Mouse (Mus musculus): ENCODE data around the gene Ipo9. TPM values are rescaled to one million over a fixed set of nuclear protein-coding genes. Genes with fewer than 3 reads are reported as not detected.

Ipo9 gene
- polyA plus RNA-seq, 1 experiment: 61.5 TPM

DNA sequence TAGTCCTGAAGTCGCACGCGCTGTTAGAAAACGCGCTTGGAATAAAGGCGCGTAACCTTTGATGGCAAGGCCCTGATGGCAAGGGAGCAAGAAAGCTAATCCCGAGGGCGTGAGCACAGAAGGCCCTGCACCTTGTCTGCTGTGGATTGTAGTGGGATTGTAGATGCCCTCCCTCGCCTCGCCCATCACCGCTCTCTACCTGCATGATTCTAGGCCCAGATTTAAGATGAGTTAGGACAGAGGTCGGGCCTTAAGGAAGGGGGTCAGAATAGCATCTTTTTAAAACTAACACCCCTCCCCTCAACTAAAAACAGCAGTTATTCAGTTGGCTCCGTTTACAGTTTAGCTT is 344 bp upstream of the Ipo9 start:
- Histone ChIP-seq H3K79me2 (ENCODE audit: control insufficient read depth, insufficient read depth) (peaks cover 47% of the 10 kb centered on the region), H3K4me3 (ENCODE audit: insufficient read depth, poor library complexity, severe bottlenecking) (peak overlapping the region; percentile 86)

DNA sequence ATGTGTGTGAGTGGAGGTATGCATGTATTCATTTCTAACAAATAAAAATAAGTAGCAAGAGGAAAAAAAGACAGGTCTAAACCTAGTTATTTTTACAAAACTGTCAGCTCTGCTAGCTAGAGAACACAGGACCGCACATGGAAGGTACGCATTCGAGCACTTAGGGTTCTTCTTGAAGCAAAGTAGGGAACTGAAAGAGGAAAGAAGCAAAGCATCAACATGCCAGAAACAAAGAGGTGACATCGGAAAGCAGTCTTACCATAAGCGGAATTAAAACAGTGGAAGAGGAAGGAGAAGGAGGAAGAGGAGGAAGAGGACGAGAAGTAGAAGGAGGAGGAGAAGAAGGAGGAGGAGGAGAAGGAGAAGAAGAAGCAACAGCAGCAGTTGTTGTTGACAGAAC is 2.9 kb downstream of the Ipo9 start:
- Histone ChIP-seq H3K4me3 (ENCODE audit: insufficient read depth, poor library complexity, severe bottlenecking) (no peak overlapping the region), H3K79me3 (ENCODE audit: low read depth) (peaks cover 78% of the 10 kb centered on the region), H3K79me2 (ENCODE audit: control insufficient read depth, insufficient read depth) (peaks cover 79% of the 10 kb centered on the region), H3K36me3 (ENCODE audit: control insufficient read depth, insufficient read depth) (peaks cover 47% of the 10 kb centered on the region), H3K27me3 (ENCODE audit: control insufficient read depth, insufficient read depth, insufficient read length) (no peaks in the 10 kb centered on the region), H3ac (ENCODE audit: control insufficient read depth, insufficient read length, low read depth) (no peak overlapping the region)
- TF ChIP-seq MYOD1 (IDR thresholded peaks at IDR 0.05; ENCODE audit: control insufficient read depth, insufficient read length, low read depth): no peak

More for the DNA sequence above, 344 bp upstream of the Ipo9 start:
- Histone ChIP-seq H3K79me3 (ENCODE audit: low read depth) (peaks cover 45% of the 10 kb centered on the region), H3K27me3 (ENCODE audit: control insufficient read depth, insufficient read depth, insufficient read length) (no peaks in the 10 kb centered on the region), H3K36me3 (ENCODE audit: control insufficient read depth, insufficient read depth) (peaks cover 14% of the 10 kb centered on the region), H3ac (ENCODE audit: control insufficient read depth, insufficient read length, low read depth) (peak overlapping the region; percentile 98)
- no peak for TF ChIP-seq MYOG (IDR thresholded peaks at IDR 0.05; ENCODE audit: control insufficient read depth, extremely low read depth, insufficient read length)
- TF ChIP-seq MAX (IDR thresholded peaks at IDR 0.05): no peak
- TF ChIP-seq FOSL1 (IDR thresholded peaks at IDR 0.05; ENCODE audit: insufficient read depth, low read length, poor library complexity, severe bottlenecking): no peak
- TF ChIP-seq CEBPB (IDR thresholded peaks at IDR 0.05; ENCODE audit: low read depth): no peak
- no peak for TF ChIP-seq CTCF (IDR thresholded peaks at IDR 0.05; ENCODE audit: control insufficient read depth, insufficient read depth, insufficient read length)
- TF ChIP-seq MYOD1 (IDR thresholded peaks at IDR 0.05; ENCODE audit: control insufficient read depth, insufficient read length, low read depth): no peak
- TF ChIP-seq USF1 (IDR thresholded peaks at IDR 0.05; ENCODE audit: low read depth): no peak

DNA sequence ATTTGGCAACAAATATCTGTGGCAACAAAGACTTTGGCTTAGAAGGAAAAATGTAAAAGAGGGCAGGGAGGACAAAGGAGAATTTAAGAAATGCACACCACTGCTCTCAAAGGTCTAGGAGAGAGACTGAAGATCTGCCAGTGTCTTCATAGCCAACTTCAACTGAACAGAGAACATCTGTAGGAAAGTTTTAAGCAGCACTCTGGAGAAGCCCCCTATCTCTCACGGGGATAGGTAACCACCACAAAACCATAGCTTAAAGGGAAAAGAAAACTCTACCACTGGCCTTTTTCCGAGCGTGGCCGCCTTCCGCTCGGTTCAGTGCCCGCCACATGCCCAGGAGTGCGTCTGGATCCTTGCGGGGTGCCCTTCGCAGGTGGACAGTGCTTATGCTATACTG is 3.7 kb downstream of the Ipo9 start:
- H3K79me2 ChIP-seq (ENCODE audit: control insufficient read depth, insufficient read depth): peaks cover 87% of the 10 kb centered on the region
- H3K27me3 ChIP-seq (ENCODE audit: control insufficient read depth, insufficient read depth, insufficient read length): no peaks in the 10 kb centered on the region
- no peak for TF ChIP-seq CEBPB (IDR thresholded peaks at IDR 0.05; ENCODE audit: low read depth)
- TF ChIP-seq USF1 (IDR thresholded peaks at IDR 0.05; ENCODE audit: low read depth): no peak
- no peak for TF ChIP-seq MYOG (IDR thresholded peaks at IDR 0.05; ENCODE audit: control insufficient read depth, extremely low read depth, insufficient read length)
- TF ChIP-seq CTCF (IDR thresholded peaks at IDR 0.05; ENCODE audit: control insufficient read depth, insufficient read depth, insufficient read length): no peak
- no peak for TF ChIP-seq FOSL1 (IDR thresholded peaks at IDR 0.05; ENCODE audit: insufficient read depth, low read length, poor library complexity, severe bottlenecking)
- no peak for TF ChIP-seq MYOD1 (IDR thresholded peaks at IDR 0.05; ENCODE audit: control insufficient read depth, insufficient read length, low read depth)
- TF ChIP-seq MAX (IDR thresholded peaks at IDR 0.05): no peak
- H3ac ChIP-seq (ENCODE audit: control insufficient read depth, insufficient read length, low read depth): no peak overlapping the region
- H3K36me3 ChIP-seq (ENCODE audit: control insufficient read depth, insufficient read depth): peaks cover 51% of the 10 kb centered on the region
- H3K79me3 ChIP-seq (ENCODE audit: low read depth): peaks cover 85% of the 10 kb centered on the region
- no peak overlapping the region for H3K4me3 ChIP-seq (ENCODE audit: insufficient read depth, poor library complexity, severe bottlenecking)

DNA sequence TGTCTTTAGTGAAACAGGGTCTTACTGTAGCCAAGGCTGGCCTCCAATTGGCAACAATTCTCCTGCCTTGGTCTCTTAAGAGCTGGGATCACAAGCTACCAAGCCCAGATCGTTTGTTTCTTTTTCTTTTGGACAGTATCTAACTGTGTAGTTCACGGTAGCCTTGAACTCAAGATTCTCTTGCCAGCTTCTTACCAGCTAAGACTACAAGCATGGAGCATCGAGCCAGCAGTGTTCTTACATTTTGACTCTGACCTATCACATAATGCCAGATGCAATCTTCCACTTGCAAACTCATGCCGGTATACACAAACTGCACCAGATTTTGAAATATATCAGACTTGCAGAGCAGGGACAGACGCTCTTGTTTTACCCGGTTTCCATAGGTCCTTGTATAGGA is 7.5 kb downstream of the Ipo9 start:
- H3K4me3 ChIP-seq (ENCODE audit: insufficient read depth, poor library complexity, severe bottlenecking): no peak overlapping the region
- peaks cover 76% of the 10 kb centered on the region for H3K79me3 ChIP-seq (ENCODE audit: low read depth)
- no peak for TF ChIP-seq CTCF (IDR thresholded peaks at IDR 0.05; ENCODE audit: control insufficient read depth, insufficient read depth, insufficient read length)
- TF ChIP-seq MYOD1 (IDR thresholded peaks at IDR 0.05; ENCODE audit: control insufficient read depth, insufficient read length, low read depth): no peak
- TF ChIP-seq CEBPB (IDR thresholded peaks at IDR 0.05; ENCODE audit: low read depth): no peak
- no peak for TF ChIP-seq MYOG (IDR thresholded peaks at IDR 0.05; ENCODE audit: control insufficient read depth, extremely low read depth, insufficient read length)
- TF ChIP-seq FOSL1 (IDR thresholded peaks at IDR 0.05; ENCODE audit: insufficient read depth, low read length, poor library complexity, severe bottlenecking): no peak
- no peak for TF ChIP-seq MAX (IDR thresholded peaks at IDR 0.05)
- no peak for TF ChIP-seq USF1 (IDR thresholded peaks at IDR 0.05; ENCODE audit: low read depth)
- H3K36me3 ChIP-seq (ENCODE audit: control insufficient read depth, insufficient read depth): peaks cover 83% of the 10 kb centered on the region
- H3K27me3 ChIP-seq (ENCODE audit: control insufficient read depth, insufficient read depth, insufficient read length): no peaks in the 10 kb centered on the region
- peaks cover 86% of the 10 kb centered on the region for H3K79me2 ChIP-seq (ENCODE audit: control insufficient read depth, insufficient read depth)
- no peak overlapping the region for H3ac ChIP-seq (ENCODE audit: control insufficient read depth, insufficient read length, low read depth)

DNA sequence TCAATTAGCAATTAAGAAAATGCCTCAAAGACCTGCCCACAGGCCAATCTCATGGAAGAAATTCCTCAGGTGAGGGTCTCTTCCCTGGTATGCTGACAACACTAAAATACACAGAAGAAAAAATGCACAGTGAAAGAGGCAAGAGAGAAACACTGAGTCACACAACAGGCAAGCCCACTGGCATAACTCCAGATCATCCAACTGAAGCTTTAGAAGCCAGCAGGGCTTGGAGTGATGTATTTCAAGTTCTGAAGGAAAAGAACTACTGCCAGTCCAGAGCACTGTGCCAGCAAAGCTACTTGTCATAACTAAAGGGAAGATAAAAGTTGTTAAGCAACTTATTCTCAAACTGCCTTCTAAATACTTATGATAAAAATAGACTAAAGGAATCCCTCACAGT is 16.3 kb downstream of the Ipo9 start:
- Histone ChIP-seq H3K79me3 (ENCODE audit: low read depth) (peaks cover 18% of the 10 kb centered on the region), H3K4me3 (ENCODE audit: insufficient read depth, poor library complexity, severe bottlenecking) (no peak overlapping the region), H3K36me3 (ENCODE audit: control insufficient read depth, insufficient read depth) (peaks cover 82% of the 10 kb centered on the region), H3K79me2 (ENCODE audit: control insufficient read depth, insufficient read depth) (peaks cover 40% of the 10 kb centered on the region), H3ac (ENCODE audit: control insufficient read depth, insufficient read length, low read depth) (no peak overlapping the region), H3K27me3 (ENCODE audit: control insufficient read depth, insufficient read depth, insufficient read length) (no peaks in the 10 kb centered on the region)
- TF ChIP-seq CEBPB (IDR thresholded peaks at IDR 0.05; ENCODE audit: low read depth): no peak
- no peak for TF ChIP-seq MYOG (IDR thresholded peaks at IDR 0.05; ENCODE audit: control insufficient read depth, extremely low read depth, insufficient read length)
- TF ChIP-seq MAX (IDR thresholded peaks at IDR 0.05): no peak
- TF ChIP-seq USF1 (IDR thresholded peaks at IDR 0.05; ENCODE audit: low read depth): no peak
- TF ChIP-seq CTCF (IDR thresholded peaks at IDR 0.05; ENCODE audit: control insufficient read depth, insufficient read depth, insufficient read length): no peak
- no peak for TF ChIP-seq FOSL1 (IDR thresholded peaks at IDR 0.05; ENCODE audit: insufficient read depth, low read length, poor library complexity, severe bottlenecking)

DNA sequence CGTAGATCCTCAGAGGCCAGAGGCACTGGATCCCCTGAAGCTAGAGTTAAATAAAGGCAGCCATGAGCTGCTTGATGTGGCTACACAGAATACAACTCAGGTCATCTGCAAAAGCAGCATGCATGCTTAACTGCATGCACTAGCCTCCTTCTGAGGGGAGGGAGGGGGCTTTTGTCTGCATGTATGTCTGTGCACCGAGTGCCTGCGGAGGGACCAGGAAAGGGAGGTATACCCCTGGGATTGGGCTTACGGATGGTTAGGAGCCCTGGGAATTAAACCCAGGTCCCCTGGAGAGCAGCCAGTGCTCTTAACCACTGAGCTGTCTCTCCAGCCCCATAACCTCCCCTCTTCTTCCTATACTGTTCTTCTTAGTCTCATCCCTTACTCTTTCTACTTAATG is 18.2 kb downstream of the Ipo9 start:
- Histone ChIP-seq H3K36me3 (ENCODE audit: control insufficient read depth, insufficient read depth) (peaks cover 77% of the 10 kb centered on the region), H3K79me2 (ENCODE audit: control insufficient read depth, insufficient read depth) (peaks cover 40% of the 10 kb centered on the region), H3K4me3 (ENCODE audit: insufficient read depth, poor library complexity, severe bottlenecking) (no peak overlapping the region), H3ac (ENCODE audit: control insufficient read depth, insufficient read length, low read depth) (no peak overlapping the region), H3K79me3 (ENCODE audit: low read depth) (peaks cover 18% of the 10 kb centered on the region), H3K27me3 (ENCODE audit: control insufficient read depth, insufficient read depth, insufficient read length) (no peaks in the 10 kb centered on the region)
- TF ChIP-seq MAX (IDR thresholded peaks at IDR 0.05): no peak
- TF ChIP-seq CTCF (IDR thresholded peaks at IDR 0.05; ENCODE audit: control insufficient read depth, insufficient read depth, insufficient read length): no peak
- no peak for TF ChIP-seq FOSL1 (IDR thresholded peaks at IDR 0.05; ENCODE audit: insufficient read depth, low read length, poor library complexity, severe bottlenecking)
- no peak for TF ChIP-seq MYOG (IDR thresholded peaks at IDR 0.05; ENCODE audit: control insufficient read depth, extremely low read depth, insufficient read length)
- no peak for TF ChIP-seq MYOD1 (IDR thresholded peaks at IDR 0.05; ENCODE audit: control insufficient read depth, insufficient read length, low read depth)
- TF ChIP-seq USF1 (IDR thresholded peaks at IDR 0.05; ENCODE audit: low read depth): no peak
- TF ChIP-seq CEBPB (IDR thresholded peaks at IDR 0.05; ENCODE audit: low read depth): no peak
